Mouse (Mus musculus) lung, adult 10 weeks (tissue): Measurements from ENCODE around the gene Klhl34. TPM values are rescaled to one million over a fixed set of nuclear protein-coding genes. Genes with fewer than 3 reads are reported as not detected.

ENCODE experiments used
- polyA plus RNA-seq: library from polyadenylated mRNA; stranded (reverse); fragments of 350-450 nt; fragmentation: Illumina TruSeq; extraction: RNeasy Lipid Tissue Mini Kit (QIAGEN cat#74804); gene quantifications from one replicate; pipeline ENCODE4 v1.2.3, GENCODE M21; 2014; ENCODE audit warnings: low read depth, low replicate concordance; ENCODE audit not compliant: insufficient read depth

Klhl34 gene
- not detected for polyA plus RNA-seq

GRCm38 (mm10) chrX:157818207-157818920, at the start of gene Klhl34:
Klhl34 (plus strand) TSS chrX:157818435.

Other genes starting within 250 kb of the Klhl34 start
- 1.5 TPM for gene Yy2, start 249.4 kb upstream of the Klhl34 start, polyA plus RNA-seq
- gene Mbtps2, start 219.7 kb upstream of the Klhl34 start, polyA plus RNA-seq, result 4.2 TPM
- 13.3 TPM for gene Smpx, start 119.5 kb upstream of the Klhl34 start, polyA plus RNA-seq
- gene Cnksr2, start 224.9 kb downstream of the Klhl34 start, polyA plus RNA-seq, result 0.21 TPM